Mouse (Mus musculus) E14TG2a.4 (cell line): ENCODE data around the gene Prph.

Experiments
- CTCF ChIP-seq: conservative IDR thresholded peaks from 2 replicates; pipeline ENCODE4 v1.5.1; 2014; ENCODE audit warnings: low read length
- NANOG ChIP-seq: IDR thresholded peaks from 2 replicates; pipeline ENCODE4 v1.6.1; 2014; ENCODE audit warnings: borderline replicate concordance, low read length, mixed read lengths

DNA sequence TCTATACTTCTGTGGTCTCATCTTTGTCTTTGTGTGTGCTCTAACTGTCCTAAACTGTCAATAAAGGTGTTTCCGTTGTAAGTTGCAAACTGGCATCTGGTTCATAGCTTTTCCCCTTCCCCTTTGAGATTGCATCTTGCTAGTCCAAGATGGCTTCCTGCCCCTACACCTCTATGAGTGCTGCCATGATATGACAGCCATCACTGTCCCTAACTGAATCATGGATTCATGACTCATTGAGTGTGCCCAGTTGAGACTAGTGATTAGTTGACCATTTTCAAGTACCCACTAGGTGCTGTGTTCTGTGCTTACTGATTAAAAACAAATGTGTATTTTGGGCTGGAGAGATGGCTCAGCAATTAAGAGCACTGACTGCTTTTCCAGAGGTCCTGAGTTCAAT, 16.9 kb upstream of the Prph start:
- TF ChIP-seq CTCF (no peak), NANOG (no peak)
